Mouse (Mus musculus): ENCODE data around the gene Kcnip3.

GRCm38 (mm10) chr2:127549711-127550110, 27.8 kb upstream of the Kcnip3 start:
- TF ChIP-seq POLR2A (IDR thresholded peaks at IDR 0.05; ENCODE audit: extremely low read depth, insufficient read depth, low read length) (no peak), CTCF (IDR thresholded peaks at IDR 0.05; ENCODE audit: low read depth, low read length) (no peak)
